22 mouse cellular contexts compared by ENCODE assay signal in the genomic region with DNA sequence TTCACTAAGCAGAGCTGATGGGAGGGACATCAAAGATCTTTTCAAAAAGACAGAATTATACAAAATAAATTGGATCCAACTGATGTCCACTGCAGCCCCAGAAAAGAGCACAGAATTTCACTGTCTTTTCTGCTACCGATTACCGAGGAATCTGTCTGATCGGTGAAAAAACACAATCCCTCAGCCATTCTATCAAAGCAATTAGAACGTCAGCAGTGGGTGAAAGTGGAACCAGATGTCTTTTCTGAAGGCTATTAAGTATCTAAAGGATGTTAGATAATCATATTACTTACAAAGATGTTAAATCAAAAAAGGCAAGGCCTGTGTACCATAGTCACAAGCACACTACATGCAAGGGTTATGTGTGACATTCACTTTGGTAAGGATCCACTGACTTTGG.
DNase-seq lines count a peak whose midpoint lies in the region; ATAC-seq lines count a peak whose summit lies in the region.
"Had no signal": no experiment of that assay in that cellular context is flagged by ENCODE, and none has a peak within 500 bp of the region (broad histone marks: within the 10 kb centered on the region; RNA-seq: fewer than 3 reads in every experiment).

No protein-coding gene starts in this region.

- 60% methylated on average over 4 of the region's 4 CpGs for WGBS in hindbrain, embryonic 14.5 days
- WGBS in hindbrain, embryonic 13.5 days, result 52% methylated on average over 4 of the region's 4 CpGs
- WGBS in embryonic facial prominence, embryonic 14.5 days, result 27% methylated on average over 4 of the region's 4 CpGs

- H3K27me3 ChIP-seq in hindbrain, embryonic 14.5 days (ENCODE audit: control insufficient read depth, insufficient read depth, low read length), result no peaks in the 10 kb centered on the region
- no peaks in the 10 kb centered on the region for H3K27me3 ChIP-seq in hindbrain, embryonic 13.5 days
- no peaks in the 10 kb centered on the region for H3K27me3 ChIP-seq in embryonic facial prominence, embryonic 14.5 days (replicated peaks; ENCODE audit: control insufficient read depth, insufficient read depth, low read length)
- H3K27me3 ChIP-seq: embryonic facial prominence, embryonic 12.5 days; forebrain, embryonic 13.5 days; heart, embryonic 13.5 days had no signal

- H3K4me1 ChIP-seq in hindbrain, embryonic 14.5 days (replicated peaks; ENCODE audit: control insufficient read depth, insufficient read depth, low read length), result no peaks in the 10 kb centered on the region
- H3K4me1 ChIP-seq in hindbrain, embryonic 13.5 days (replicated peaks), result no peaks in the 10 kb centered on the region
- no peaks in the 10 kb centered on the region for H3K4me1 ChIP-seq in embryonic facial prominence, embryonic 14.5 days (ENCODE audit: control insufficient read depth, insufficient read depth, low read length)
- H3K4me1 ChIP-seq: forebrain, embryonic 13.5 days; heart, embryonic 13.5 days had no signal

- DNase-seq in hindbrain, embryonic 14.5 days (ENCODE audit: low spot score), result peak; percentile 28
- peak; percentile 59 for DNase-seq in embryo, embryonic 11 days
- DNase-seq in embryonic facial prominence, embryonic 14.5 days (ENCODE audit: low spot score), result peak; percentile 22
- DNase-seq in kidney, postnatal 36 days, result no peak
- no peak for DNase-seq in kidney, adult 18-20 months
- no peak for DNase-seq in left cerebral cortex, postnatal 4 days
- DNase-seq: adrenal gland, postnatal 10 days; B cell, adult 2 months; cerebellum, adult 18-20 months; cerebellum, postnatal 10 days; forebrain, postnatal 0 days; gastrocnemius, postnatal 36 days; heart, adult 11 months; heart, postnatal 36 days; kidney, adult 11 months had no signal

- H3K36me3 ChIP-seq in hindbrain, embryonic 14.5 days (replicated peaks; ENCODE audit: control insufficient read depth, insufficient read depth), result no peaks in the 10 kb centered on the region
- H3K36me3 ChIP-seq in hindbrain, embryonic 13.5 days, result no peaks in the 10 kb centered on the region
- no peaks in the 10 kb centered on the region for H3K36me3 ChIP-seq in embryonic facial prominence, embryonic 14.5 days (ENCODE audit: control insufficient read depth, insufficient read depth, low read length)
- H3K36me3 ChIP-seq: embryonic facial prominence, embryonic 12.5 days; G1E; heart, embryonic 13.5 days had no signal

- no peaks in the 10 kb centered on the region for H3K9me3 ChIP-seq in hindbrain, embryonic 14.5 days (ENCODE audit: control insufficient read depth, low read length)
- no peaks in the 10 kb centered on the region for H3K9me3 ChIP-seq in hindbrain, embryonic 13.5 days
- H3K9me3 ChIP-seq in embryonic facial prominence, embryonic 14.5 days (ENCODE audit: control insufficient read depth, low read length), result no peaks in the 10 kb centered on the region
- H3K9me3 ChIP-seq: embryonic facial prominence, embryonic 12.5 days; forebrain, embryonic 13.5 days; heart, embryonic 13.5 days had no signal

- no peak overlapping the region for H3K27ac ChIP-seq in hindbrain, embryonic 14.5 days
- no peak overlapping the region for H3K27ac ChIP-seq in hindbrain, embryonic 13.5 days
- no peak overlapping the region for H3K27ac ChIP-seq in embryonic facial prominence, embryonic 14.5 days (replicated peaks; ENCODE audit: low read depth, low read length)
- H3K27ac ChIP-seq: embryonic facial prominence, embryonic 12.5 days; forebrain, embryonic 13.5 days; heart, embryonic 13.5 days; hindbrain, postnatal 0 days had no signal

- no peak for ATAC-seq in hindbrain, embryonic 14.5 days (ENCODE audit: low FRiP score)
- ATAC-seq in hindbrain, embryonic 13.5 days (ENCODE audit: low FRiP score), result no peak
- no peak for ATAC-seq in embryonic facial prominence, embryonic 14.5 days (ENCODE audit: low read depth)
- ATAC-seq: CD4-positive, CD25-positive, alpha-beta regulatory T cell, adult 4 months; forebrain, embryonic 13.5 days; forebrain, postnatal 0 days; hindbrain, postnatal 0 days had no signal

- H3K4me3 ChIP-seq in hindbrain, embryonic 14.5 days (replicated peaks; ENCODE audit: low read length), result no peak overlapping the region
- H3K4me3 ChIP-seq in hindbrain, embryonic 13.5 days, result no peak overlapping the region
- no peak overlapping the region for H3K4me3 ChIP-seq in embryonic facial prominence, embryonic 14.5 days (ENCODE audit: low read depth, low read length)
- H3K4me3 ChIP-seq: embryonic facial prominence, embryonic 12.5 days; forebrain, embryonic 13.5 days; heart, embryonic 13.5 days had no signal

- no peak overlapping the region for H3K9ac ChIP-seq in hindbrain, embryonic 14.5 days
- no peak overlapping the region for H3K9ac ChIP-seq in hindbrain, embryonic 13.5 days
- H3K9ac ChIP-seq in embryonic facial prominence, embryonic 14.5 days (ENCODE audit: low read depth, low read length), result no peak overlapping the region
- H3K9ac ChIP-seq: embryonic facial prominence, embryonic 12.5 days; forebrain, embryonic 13.5 days; forebrain, postnatal 0 days; heart, embryonic 13.5 days had no signal

- intact Hi-C loops in left cerebral cortex, postnatal 4 days (cut with DNase I), result no loop called here

- no peak overlapping the region for H3K4me2 ChIP-seq in hindbrain, embryonic 14.5 days (replicated peaks)
- no peak overlapping the region for H3K4me2 ChIP-seq in hindbrain, embryonic 13.5 days
- H3K4me2 ChIP-seq in embryonic facial prominence, embryonic 14.5 days (ENCODE audit: low read depth, low read length), result no peak overlapping the region
- H3K4me2 ChIP-seq: embryonic facial prominence, embryonic 12.5 days; forebrain, embryonic 13.5 days; heart, embryonic 13.5 days had no signal

Comparison
In these comparisons a context has a peak if more than half of its experiments do, and no peak if none do; other contexts are left out.
1. DNase-seq: peak in hindbrain, embryonic 14.5 days (single experiment), embryo, embryonic 11 days (single experiment) and embryonic facial prominence, embryonic 14.5 days (single experiment); none in kidney, postnatal 36 days (0 of 2), kidney, adult 18-20 months (single experiment) and left cerebral cortex, postnatal 4 days (single experiment).